Mouse (Mus musculus): ENCODE results near the gene Pym1.

Pym1 gene

GRCm38 (mm10) chr10:128745946-128746613 is 1.6 kb upstream of the Pym1 start:
- DNase-seq = peak; percentile 31

GRCm38 (mm10) chr10:128746972-128747645 is 580 bp upstream of the Pym1 start:
- no peak for DNase-seq

GRCm38 (mm10) chr10:128748252-128748864 is 669 bp downstream of the Pym1 start:
- DNase-seq = peak; percentile 78

- no peak for DNase-seq
These were observed 25.2 kb downstream of the Pym1 start for GRCm38 (mm10) chr10:128772895-128773294.

- DNase-seq = no peak
These were observed 26.0 kb downstream of the Pym1 start for GRCm38 (mm10) chr10:128773685-128774084.

- no peak for DNase-seq
These were observed 30.8 kb downstream of the Pym1 start for GRCm38 (mm10) chr10:128778441-128778840.

- peak; percentile 86 for DNase-seq
These were observed 31.5 kb downstream of the Pym1 start for GRCm38 (mm10) chr10:128779011-128779795.

- DNase-seq = no peak
These were observed 32.5 kb downstream of the Pym1 start for GRCm38 (mm10) chr10:128780200-128780599.

- peak; percentile 29 for DNase-seq
These were observed 42.9 kb downstream of the Pym1 start, which contains the start of gene Mmp19 for GRCm38 (mm10) chr10:128790398-128791124. Mmp19 (plus strand) TSS chr10:128790910.

GRCm38 (mm10) chr10:128792041-128792440 is 44.4 kb downstream of the Pym1 start:
- DNase-seq = no peak

- no peak for DNase-seq
These were observed 45.6 kb downstream of the Pym1 start for GRCm38 (mm10) chr10:128793258-128793657.

- DNase-seq = no peak
These were observed 46.7 kb downstream of the Pym1 start for GRCm38 (mm10) chr10:128794391-128794790.

- no peak for DNase-seq
These were observed 47.9 kb downstream of the Pym1 start for GRCm38 (mm10) chr10:128795581-128795980.

GRCm38 (mm10) chr10:128798676-128799075 is 51.0 kb downstream of the Pym1 start:
- no peak for DNase-seq

- DNase-seq = no peak
These were observed 54.3 kb downstream of the Pym1 start for GRCm38 (mm10) chr10:128801981-128802495.

GRCm38 (mm10) chr10:128802956-128803355 is 55.3 kb downstream of the Pym1 start:
- DNase-seq = no peak

GRCm38 (mm10) chr10:128803361-128803760 is 55.7 kb downstream of the Pym1 start:
- no peak for DNase-seq

- peak; percentile 62 for DNase-seq
These were observed 56.1 kb downstream of the Pym1 start, which contains the start of gene Dnajc14 for GRCm38 (mm10) chr10:128803771-128804270. Dnajc14 (plus strand) TSS chr10:128804062.

GRCm38 (mm10) chr10:128804271-128805091 is 56.8 kb downstream of the Pym1 start, which contains the start of gene Tmem198b:
Tmem198b (minus strand) TSS chr10:128804370.
- peak; percentile 70 for DNase-seq

GRCm38 (mm10) chr10:128805092-128806000 is 57.7 kb downstream of the Pym1 start:
- peak; percentile 96 for DNase-seq

Data from lung, postnatal 14 days (tissue).